Mouse (Mus musculus) small intestine, adult 2 months (tissue): ENCODE results near the gene Tmem205.

Source experiments
- CTCF ChIP-seq: fragments of 200-500 bp; IDR thresholded peaks from 2 replicates; pipeline ENCODE4 v1.5.1; 2012; ENCODE audit warnings: low read depth, mild to moderate bottlenecking, control low read depth, inconsistent platforms, low read length, moderate library complexity, mixed read lengths; ENCODE audit not compliant: insufficient replicate concordance, insufficient read length; ENCODE audit errors: extremely low read depth
- POLR2A ChIP-seq: fragments of 200-500 bp; IDR thresholded peaks from 2 replicates; pipeline ENCODE4 v1.6.1; 2012; ENCODE audit warnings: low read depth, mild to moderate bottlenecking, control low read depth, inconsistent platforms, low read length, moderate library complexity

- no peak for TF ChIP-seq CTCF
- no peak for TF ChIP-seq POLR2A
Observed at GRCm38 (mm10) chr9:21901223-21901820, 26.0 kb downstream of the Tmem205 start.
